Mouse (Mus musculus) left cerebral cortex, postnatal 36 days (tissue): Measurements from ENCODE around the gene Gm10203. TPM values are rescaled to one million over a fixed set of nuclear protein-coding genes. Genes with fewer than 3 reads are reported as not detected.
A peak's percentile ranks its signal among the peaks of the same experiment; 100 is the strongest.
"Not testable (repeated sequence)": the region's sequence is repeated elsewhere in the genome, so short reads cannot be mapped to it uniquely, and the experiment has no call there.

Source experiments
- DNase-seq, 2 experiments: peaks; one replicate each; pipeline ENCODE4 v3.0.0; 2021 to 2022; ENCODE audit warnings: low spot score in 2 of 2, mixed read lengths in 1 of 2
- intact Hi-C: fragments of 180-260 bp; cut with DNase I; formaldehyde crosslinking; loops from one replicate; pipeline ENCODE4 v1.15.1; 2025
- total RNA-seq, 2 experiments: library from RNA; stranded (reverse); gene quantifications; 2 replicates each; pipeline ENCODE4 v1.2.3; 2021

The Gm10203 gene
- total RNA-seq, 2 experiments from 2014 or later, result not detected

- intact Hi-C loops, result loop anchor here (5.0 kb wide), 1 partner anchor 245 kb away; no protein-coding TSS in a partner anchor
- DNase-seq, result no peak
Observed at GRCm38 (mm10) chr6:149132311-149133077, 2.5 kb downstream of the Gm10203 start.

- intact Hi-C loops, result loop anchor here (5.0 kb wide), 1 partner anchor 243 kb away; no protein-coding TSS in a partner anchor
- no peak for DNase-seq
Observed at GRCm38 (mm10) chr6:149134391-149135150, 4.6 kb downstream of the Gm10203 start.

- DNase-seq, result no peak
- intact Hi-C loops, result no loop called here
Observed at GRCm38 (mm10) chr6:149135631-149136030, 5.7 kb downstream of the Gm10203 start.

GRCm38 (mm10) chr6:149137936-149138335 lies 8.0 kb downstream of the Gm10203 start:
- DNase-seq, result no peak
- intact Hi-C loops, result no loop called here

GRCm38 (mm10) chr6:149139011-149139410 lies 9.0 kb downstream of the Gm10203 start:
- no peak for DNase-seq
- intact Hi-C loops, result no loop called here

- DNase-seq, result no peak
- intact Hi-C loops, result no loop called here
Observed at GRCm38 (mm10) chr6:149139471-149139870, 9.5 kb downstream of the Gm10203 start, which contains the start of gene Etfbkmt. TSS of gene Etfbkmt (plus strand) at chr6:149139849.

- intact Hi-C loops, result no loop called here
- DNase-seq, result peak; percentile 71 to 73
Observed at GRCm38 (mm10) chr6:149141393-149142173, 11.6 kb downstream of the Gm10203 start.

- no peak for DNase-seq
- intact Hi-C loops, result no loop called here
Observed at GRCm38 (mm10) chr6:149145143-149145542, 15.2 kb downstream of the Gm10203 start.

- no peak for DNase-seq
- intact Hi-C loops, result no loop called here
Observed at GRCm38 (mm10) chr6:149148436-149149229, 18.7 kb downstream of the Gm10203 start.

GRCm38 (mm10) chr6:149152119-149152518 lies 22.1 kb downstream of the Gm10203 start:
- no peak for DNase-seq
- intact Hi-C loops, result no loop called here

- intact Hi-C loops, result no loop called here
- no peak for DNase-seq
Observed at GRCm38 (mm10) chr6:149153473-149154115, 23.6 kb downstream of the Gm10203 start.

GRCm38 (mm10) chr6:149154116-149155030 lies 24.4 kb downstream of the Gm10203 start:
- intact Hi-C loops, result no loop called here
- no peak for DNase-seq

- no peak for DNase-seq
- intact Hi-C loops, result no loop called here
Observed at GRCm38 (mm10) chr6:149155031-149155841, 25.3 kb downstream of the Gm10203 start.

GRCm38 (mm10) chr6:149167038-149167437 lies 37.1 kb downstream of the Gm10203 start:
- intact Hi-C loops, DNase-seq: not testable (repeated sequence)

GRCm38 (mm10) chr6:149167672-149168071 lies 37.7 kb downstream of the Gm10203 start:
- no peak for DNase-seq
- intact Hi-C loops, result no loop called here

GRCm38 (mm10) chr6:149168436-149168835 lies 38.5 kb downstream of the Gm10203 start:
- no peak for DNase-seq
- intact Hi-C loops, result no loop called here

- intact Hi-C loops, DNase-seq: not testable (repeated sequence)
Observed at GRCm38 (mm10) chr6:149169965-149170364, 40.0 kb downstream of the Gm10203 start.
